Mouse (Mus musculus) neural tube, embryonic 11.5 days (tissue): Measurements from ENCODE around the gene Parm1. TPM values are rescaled to one million over a fixed set of nuclear protein-coding genes. Genes with fewer than 3 reads are reported as not detected.

Experiments
- ATAC-seq: fragments of 200-750 bp; cut with Nextera tagmentation; 2 replicates; pipeline ENCODE4 v1.8.0; 2017; ENCODE audit warnings: moderate number of reproducible peaks, mild to moderate bottlenecking, moderate TSS enrichment, moderate library complexity; ENCODE audit not compliant: insufficient read depth, low FRiP score, low TSS enrichment
- DNase-seq: peaks from one replicate; pipeline ENCODE4 v3.0.0-alpha.2; 2015; ENCODE audit warnings: low spot score
- H3K27ac ChIP-seq: fragments of 300-500 bp; sonication (generic); 2 replicates; pipeline ENCODE4 v1.5.1; 2014; ENCODE audit warnings: low read depth, mild to moderate bottlenecking, low read length
- H3K27me3 ChIP-seq: fragments of 300-500 bp; sonication (generic); 2 replicates; pipeline ENCODE4 v1.6.1; 2014; ENCODE audit warnings: mild to moderate bottlenecking, low read length, mixed read lengths; ENCODE audit not compliant: control insufficient read depth, insufficient read depth
- H3K36me3 ChIP-seq: fragments of 300-500 bp; sonication (generic); 2 replicates; pipeline ENCODE4 v1.6.1; 2014; ENCODE audit warnings: mild to moderate bottlenecking, low read length, moderate library complexity, mixed read lengths; ENCODE audit not compliant: control insufficient read depth, insufficient read depth
- H3K4me1 ChIP-seq: fragments of 300-500 bp; sonication (generic); 2 replicates; pipeline ENCODE4 v1.6.1; 2014; ENCODE audit warnings: low read length, mixed read lengths; ENCODE audit not compliant: control insufficient read depth, insufficient read depth
- H3K4me2 ChIP-seq: fragments of 300-500 bp; sonication (generic); 2 replicates; pipeline ENCODE4 v1.6.1; 2014; ENCODE audit warnings: low read depth, mild to moderate bottlenecking, moderate library complexity
- H3K4me3 ChIP-seq: fragments of 300-500 bp; sonication (generic); 2 replicates; pipeline ENCODE4 v1.5.1; 2014; ENCODE audit warnings: low read depth, low read length
- H3K9ac ChIP-seq: fragments of 300-500 bp; sonication (generic); 2 replicates; pipeline ENCODE4 v1.6.1; 2014; ENCODE audit warnings: mild to moderate bottlenecking, low read length
- H3K9me3 ChIP-seq: fragments of 300-500 bp; sonication (generic); 2 replicates; pipeline ENCODE4 v1.6.1; 2016; ENCODE audit warnings: low read length; ENCODE audit not compliant: control insufficient read depth
- WGBS: fragments of 180-500 bp; shearing (Covaris S2); extraction: QIAGEN DNeasy Blood & Tissue Kit; methylation state at CpG from one replicate; pipeline ENCODE4 v1.1.7; 2014; 5-methylcytosine and 5-hydroxymethylcytosine counted together
- polyA plus RNA-seq: library from polyadenylated mRNA; unstranded; fragments of >200 nt; fragmentation: Nextera tagmentation; extraction: Ambion mirVana; gene quantifications from 2 replicates; pipeline ENCODE4 v1.2.1, GENCODE M21; 2014

Parm1 gene
- polyA plus RNA-seq, 1 experiment from 2014 or later: 17.6 TPM

GRCm38 (mm10) chr5:91653061-91653915 lies 135.9 kb downstream of the Parm1 start:
- Histone ChIP-seq H3K36me3 (no peaks in the 10 kb centered on the region), H3K9ac (no peak overlapping the region), H3K27ac (no peak overlapping the region), H3K27me3 (no peaks in the 10 kb centered on the region), H3K4me2 (no peak overlapping the region), H3K4me1 (no peaks in the 10 kb centered on the region), H3K4me3 (no peak overlapping the region), H3K9me3 (no peaks in the 10 kb centered on the region)
- ATAC-seq (no peak), DNase-seq (no peak)
- 84% methylated on average over 14 of the region's 14 CpGs for WGBS

DNA sequence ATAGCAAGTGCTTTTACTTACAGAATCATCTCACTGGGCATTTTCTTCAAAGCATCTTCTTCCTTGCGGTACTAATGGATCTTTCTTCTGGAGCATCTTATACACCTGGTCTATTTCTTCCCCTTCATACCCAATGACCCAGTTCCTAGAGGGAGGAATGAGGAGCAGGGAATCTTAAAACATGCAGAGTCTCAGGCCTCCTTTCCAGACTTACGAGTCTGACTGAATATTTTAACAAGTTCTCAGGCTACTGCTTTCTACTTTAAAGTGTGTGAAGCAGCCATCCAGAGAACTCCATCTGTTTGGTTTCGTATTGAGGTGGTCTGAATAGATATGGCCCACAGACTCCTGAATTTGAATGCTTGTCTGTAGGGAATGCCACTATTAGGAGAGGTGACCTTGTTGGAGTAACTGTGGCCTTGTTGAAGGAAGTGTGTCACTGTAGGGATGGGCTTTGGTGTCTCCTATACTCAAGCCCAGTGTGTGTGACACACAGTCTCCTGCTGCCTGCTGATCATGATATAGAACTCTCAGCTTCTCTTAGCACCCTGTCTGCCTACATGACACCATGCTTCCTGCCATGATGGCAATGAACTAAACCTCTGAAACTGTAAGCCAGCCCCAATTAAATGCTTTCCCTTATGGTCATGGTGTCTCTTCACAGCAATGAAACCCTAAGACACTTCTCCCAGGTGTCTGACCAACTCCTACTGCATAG lies 137.1 kb downstream of the Parm1 start:
- H3K9ac ChIP-seq: no peak overlapping the region
- no peaks in the 10 kb centered on the region for H3K27me3 ChIP-seq
- DNase-seq (no peak), ATAC-seq (no peak)
- H3K4me2 ChIP-seq: no peak overlapping the region
- H3K9me3 ChIP-seq: no peaks in the 10 kb centered on the region
- H3K4me1 ChIP-seq: no peaks in the 10 kb centered on the region
- H3K4me3 ChIP-seq: no peak overlapping the region
- no peaks in the 10 kb centered on the region for H3K36me3 ChIP-seq
- WGBS: 93% methylated on average over 3 of the region's 3 CpGs
- H3K27ac ChIP-seq: no peak overlapping the region

- H3K9me3 ChIP-seq: no peaks in the 10 kb centered on the region
- DNase-seq: no peak
- 84% methylated on average over 3 of the region's 3 CpGs for WGBS
- no peak overlapping the region for H3K27ac ChIP-seq
- H3K4me3 ChIP-seq: no peak overlapping the region
- no peak overlapping the region for H3K4me2 ChIP-seq
- H3K9ac ChIP-seq: no peak overlapping the region
- ATAC-seq: no peak
- no peaks in the 10 kb centered on the region for H3K36me3 ChIP-seq
- H3K27me3 ChIP-seq: no peaks in the 10 kb centered on the region
- no peaks in the 10 kb centered on the region for H3K4me1 ChIP-seq
Measured at GRCm38 (mm10) chr5:91655263-91655662, 137.8 kb downstream of the Parm1 start.

DNA sequence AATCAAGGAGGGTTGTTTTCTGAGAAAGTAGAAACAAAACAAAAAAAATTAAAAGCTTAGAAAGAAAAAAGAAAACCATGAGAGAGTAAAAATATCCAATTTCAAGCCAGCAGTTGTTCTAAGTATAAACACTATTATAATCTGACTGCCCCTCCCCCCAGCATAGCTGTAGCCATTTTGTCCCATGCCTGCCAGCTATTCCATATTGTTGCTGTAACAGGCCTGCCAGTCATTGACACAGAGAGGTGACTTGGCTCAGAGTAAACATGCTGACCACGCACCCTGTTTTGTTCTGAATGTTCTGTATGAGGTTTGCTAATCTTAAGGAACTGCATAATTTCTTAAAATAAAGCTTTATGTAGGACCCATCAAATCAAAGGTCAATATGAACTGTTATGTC lies 145.3 kb downstream of the Parm1 start:
- Histone ChIP-seq H3K9ac (no peak overlapping the region), H3K4me1 (no peaks in the 10 kb centered on the region), H3K9me3 (no peaks in the 10 kb centered on the region), H3K36me3 (no peaks in the 10 kb centered on the region), H3K4me3 (no peak overlapping the region), H3K4me2 (no peak overlapping the region), H3K27ac (no peak overlapping the region), H3K27me3 (no peaks in the 10 kb centered on the region)
- WGBS: 76% methylated on average over 1 of the region's 1 CpGs
- no peak for DNase-seq
- no peak for ATAC-seq

GRCm38 (mm10) chr5:91667127-91667526 lies 149.7 kb downstream of the Parm1 start:
- 62% methylated on average over 4 of the region's 4 CpGs for WGBS
- no peak overlapping the region for H3K27ac ChIP-seq
- DNase-seq: no peak

GRCm38 (mm10) chr5:91669235-91669634 lies 151.8 kb downstream of the Parm1 start:
- Histone ChIP-seq H3K4me2 (no peak overlapping the region), H3K4me3 (no peak overlapping the region), H3K27ac (no peak overlapping the region), H3K27me3 (no peaks in the 10 kb centered on the region), H3K36me3 (no peaks in the 10 kb centered on the region), H3K9ac (no peak overlapping the region), H3K9me3 (no peaks in the 10 kb centered on the region), H3K4me1 (no peaks in the 10 kb centered on the region)
- ATAC-seq: no peak
- no peak for DNase-seq
- WGBS: 92% methylated on average over 4 of the region's 4 CpGs

More at GRCm38 (mm10) chr5:91667127-91667526, 149.7 kb downstream of the Parm1 start:
- no peaks in the 10 kb centered on the region for H3K27me3 ChIP-seq
- no peaks in the 10 kb centered on the region for H3K4me1 ChIP-seq
- no peaks in the 10 kb centered on the region for H3K36me3 ChIP-seq
- no peak overlapping the region for H3K9ac ChIP-seq
- H3K4me3 ChIP-seq: no peak overlapping the region
- H3K9me3 ChIP-seq: no peaks in the 10 kb centered on the region
- no peak for ATAC-seq
- H3K4me2 ChIP-seq: no peak overlapping the region

Other genes with a start within 250 kb of the Parm1 start
- 0.23 TPM in 1 of 2 replicates, not detected in the other for gene Btc, start 114.6 kb upstream of the Parm1 start, polyA plus RNA-seq